Comparison of ENCODE assay signal across 25 mouse cellular contexts in the genomic region with DNA sequence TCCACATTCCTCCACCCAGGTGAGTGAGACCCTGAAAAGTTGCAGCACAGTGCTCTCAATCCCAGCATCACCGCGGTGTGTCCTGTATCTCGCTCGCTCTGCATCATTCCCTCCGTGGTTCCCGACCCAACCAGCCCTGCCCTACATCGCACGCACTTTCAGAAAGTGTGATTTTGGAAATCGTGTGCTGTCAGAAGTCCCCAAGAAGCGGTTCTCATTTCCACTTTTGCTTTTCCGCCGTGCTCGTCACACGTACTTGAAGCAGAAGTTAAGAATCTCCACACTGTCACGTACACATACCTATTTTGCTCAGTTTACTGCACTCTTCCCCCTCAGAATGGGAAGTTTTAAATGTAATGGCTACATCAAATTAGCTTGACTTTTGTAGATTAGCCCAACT.
DNase-seq lines count a peak whose midpoint lies in the region; ATAC-seq and TF ChIP-seq lines count a peak whose summit lies in the region.
"Had no signal": no experiment of that assay in that cellular context is flagged by ENCODE, and none has a peak within 500 bp of the region (broad histone marks: within the 10 kb centered on the region; RNA-seq: fewer than 3 reads in every experiment).

No protein-coding gene starts in this region.

- WGBS in limb, embryonic 11.5 days, result 91% methylated on average over 15 of the region's 15 CpGs
- WGBS in limb, embryonic 10.5 days, result 92% methylated on average over 15 of the region's 15 CpGs
- 84% methylated on average over 15 of the region's 15 CpGs for WGBS in midbrain, postnatal 0 days

- no peak for TF ChIP-seq CTCF in midbrain, postnatal 0 days (IDR thresholded peaks at IDR 0.05)

- no peak for DNase-seq in limb, embryonic 11.5 days (ENCODE audit: low spot score)
- DNase-seq in limb, embryonic 10.5 days (ENCODE audit: low spot score), result no peak
- peak; percentile 12 for DNase-seq in ZHBTc4 (ENCODE audit: low read depth, low spot score)
- DNase-seq in gastrocnemius, postnatal 4 days (ENCODE audit: low spot score in 2 of 2), result no peak
- DNase-seq in midbrain, postnatal 0 days (ENCODE audit: low spot score), result no peak
- DNase-seq: adrenal gland, adult 2 months; adrenal gland, postnatal 10 days; adrenal gland, postnatal 25 days; cerebellum, adult 11 months; cerebellum, adult 18-20 months; cerebellum, adult 8-10 months; cerebellum, adult 9-11 months; cerebellum, postnatal 14 days; cerebellum, postnatal 36 days; embryo, embryonic 11 days; forebrain, postnatal 0 days had no signal

- 0 out of 2 replicates have a peak, but pooled peaks have one; percentile 44 for ATAC-seq in limb, embryonic 11.5 days (ENCODE audit: insufficient number of reproducible peaks, low FRiP score, low TSS enrichment, low read depth)
- no peak for ATAC-seq in midbrain, postnatal 0 days (ENCODE audit: low FRiP score)
- ATAC-seq: forebrain, embryonic 15.5 days; forebrain, postnatal 0 days; Patski had no signal

- no peaks in the 10 kb centered on the region for H3K4me1 ChIP-seq in limb, embryonic 11.5 days (ENCODE audit: control insufficient read depth, insufficient read depth, low read length)
- peaks cover 28% of the 10 kb centered on the region for H3K4me1 ChIP-seq in limb, embryonic 10.5 days
- H3K4me1 ChIP-seq in megakaryocyte, embryonic 14.5 days, result peaks cover 9% of the 10 kb centered on the region
- no peaks in the 10 kb centered on the region for H3K4me1 ChIP-seq in midbrain, postnatal 0 days (ENCODE audit: insufficient read depth, low read length)
- H3K4me1 ChIP-seq: embryonic facial prominence, embryonic 13.5 days; embryonic facial prominence, embryonic 15.5 days had no signal

- no peak overlapping the region for H3K4me3 ChIP-seq in limb, embryonic 11.5 days (ENCODE audit: low read depth, low read length)
- H3K4me3 ChIP-seq in limb, embryonic 10.5 days, result no peak overlapping the region
- H3K4me3 ChIP-seq in megakaryocyte, embryonic 14.5 days (replicated peaks), result peak overlapping the region; percentile 23
- no peak overlapping the region for H3K4me3 ChIP-seq in midbrain, postnatal 0 days (ENCODE audit: low read depth, low read length)
- H3K4me3 ChIP-seq: embryonic facial prominence, embryonic 13.5 days; embryonic facial prominence, embryonic 15.5 days; erythroblast, embryonic 14.5 days; forebrain, embryonic 10.5 days; forebrain, embryonic 12.5 days; forebrain, embryonic 15.5 days had no signal

- no peak overlapping the region for H3K4me2 ChIP-seq in limb, embryonic 11.5 days (ENCODE audit: low read depth, severe bottlenecking)
- H3K4me2 ChIP-seq in midbrain, postnatal 0 days (ENCODE audit: low read depth, low read length, poor library complexity, severe bottlenecking), result no peak overlapping the region
- H3K4me2 ChIP-seq: embryonic facial prominence, embryonic 13.5 days; embryonic facial prominence, embryonic 15.5 days; forebrain, embryonic 12.5 days; forebrain, embryonic 15.5 days had no signal

- H3K27ac ChIP-seq in limb, embryonic 11.5 days (replicated peaks; ENCODE audit: low read depth, low read length), result no peak overlapping the region
- no peak overlapping the region for H3K27ac ChIP-seq in limb, embryonic 10.5 days
- H3K27ac ChIP-seq in midbrain, postnatal 0 days (ENCODE audit: low read depth, low read length), result no peak overlapping the region
- H3K27ac ChIP-seq: embryonic facial prominence, embryonic 13.5 days; embryonic facial prominence, embryonic 15.5 days; forebrain, embryonic 10.5 days; forebrain, embryonic 12.5 days; forebrain, embryonic 15.5 days had no signal

- no peak overlapping the region for H3K9ac ChIP-seq in limb, embryonic 11.5 days (ENCODE audit: low read length)
- no peak overlapping the region for H3K9ac ChIP-seq in midbrain, postnatal 0 days (replicated peaks; ENCODE audit: low read length, poor library complexity, severe bottlenecking)
- H3K9ac ChIP-seq: embryonic facial prominence, embryonic 13.5 days; embryonic facial prominence, embryonic 15.5 days; forebrain, embryonic 12.5 days; forebrain, embryonic 15.5 days; forebrain, postnatal 0 days had no signal

- no peaks in the 10 kb centered on the region for H3K27me3 ChIP-seq in limb, embryonic 11.5 days (ENCODE audit: control insufficient read depth, insufficient read depth, low read length)
- H3K27me3 ChIP-seq in limb, embryonic 10.5 days (ENCODE audit: low read depth, poor library complexity, severe bottlenecking), result no peaks in the 10 kb centered on the region
- H3K27me3 ChIP-seq in megakaryocyte, embryonic 14.5 days (replicated peaks), result no peaks in the 10 kb centered on the region
- H3K27me3 ChIP-seq in midbrain, postnatal 0 days (ENCODE audit: insufficient read depth, low read length), result no peaks in the 10 kb centered on the region
- H3K27me3 ChIP-seq: embryonic facial prominence, embryonic 13.5 days; embryonic facial prominence, embryonic 15.5 days; forebrain, embryonic 15.5 days; Patski had no signal

- H3K9me3 ChIP-seq in limb, embryonic 11.5 days (ENCODE audit: control insufficient read depth, low read length), result no peaks in the 10 kb centered on the region; the same call in 1 of the 2 replicates
- H3K9me3 ChIP-seq in limb, embryonic 10.5 days (replicated peaks), result no peaks in the 10 kb centered on the region
- 0 out of 2 replicates have a peak, but pooled peaks cover 3% of the 10 kb centered on the region for H3K9me3 ChIP-seq in megakaryocyte, embryonic 14.5 days
- H3K9me3 ChIP-seq in midbrain, postnatal 0 days (ENCODE audit: low read length), result no peaks in the 10 kb centered on the region
- H3K9me3 ChIP-seq: embryonic facial prominence, embryonic 13.5 days; embryonic facial prominence, embryonic 15.5 days; forebrain, embryonic 10.5 days; forebrain, embryonic 12.5 days; forebrain, embryonic 15.5 days; G1E had no signal

- no peaks in the 10 kb centered on the region for H3K36me3 ChIP-seq in limb, embryonic 11.5 days (ENCODE audit: control insufficient read depth, insufficient read depth, low read length)
- peaks cover 3% of the 10 kb centered on the region; the same call in 1 of the 2 replicates for H3K36me3 ChIP-seq in limb, embryonic 10.5 days
- peaks cover 39% of the 10 kb centered on the region for H3K36me3 ChIP-seq in megakaryocyte, embryonic 14.5 days (replicated peaks; ENCODE audit: low read length)
- no peaks in the 10 kb centered on the region for H3K36me3 ChIP-seq in midbrain, postnatal 0 days (ENCODE audit: insufficient read depth, low read length)
- H3K36me3 ChIP-seq: embryonic facial prominence, embryonic 13.5 days; embryonic facial prominence, embryonic 15.5 days; forebrain, embryonic 12.5 days; forebrain, embryonic 15.5 days had no signal
